Mouse (Mus musculus): ENCODE data around the gene Ankrd34a.
A peak's percentile ranks its signal among the peaks of the same experiment; 100 is the strongest.

DNA sequence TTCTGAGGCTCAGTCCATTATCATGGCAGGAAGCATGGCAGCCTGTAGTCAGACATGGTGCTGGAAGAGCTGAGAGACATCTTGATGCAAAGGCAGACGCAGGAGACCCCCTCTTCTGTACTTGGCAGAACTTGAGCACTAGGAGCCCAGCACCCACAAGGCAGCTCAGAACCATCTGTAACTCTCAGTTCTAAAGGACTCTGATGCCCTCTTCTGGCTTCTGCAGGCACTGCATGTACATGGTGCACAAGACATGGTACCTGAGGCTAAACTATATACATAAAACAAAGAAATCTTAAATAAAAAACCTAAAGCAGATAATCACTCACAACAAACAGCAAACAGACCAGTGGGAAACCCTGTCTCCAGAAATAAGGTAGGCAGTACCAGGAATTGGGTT lies 42.8 kb downstream of the Ankrd34a start:
- TF ChIP-seq CTCF (IDR thresholded peaks at IDR 0.05; ENCODE audit: control insufficient read depth, insufficient read depth, insufficient replicate concordance, low read depth, low read length) (peak; percentile 34; the same call in 1 of the 2 replicates), POLR2A (IDR thresholded peaks at IDR 0.05; ENCODE audit: control insufficient read depth, low read depth, low read length) (no peak)
